Mouse (Mus musculus): ENCODE measurements around the gene Psmb7. TPM values are rescaled to one million over a fixed set of nuclear protein-coding genes. Genes with fewer than 3 reads are reported as not detected.

The Psmb7 gene
- polyA plus RNA-seq, 1 experiment from 2014 or later, result 211 TPM

DNA sequence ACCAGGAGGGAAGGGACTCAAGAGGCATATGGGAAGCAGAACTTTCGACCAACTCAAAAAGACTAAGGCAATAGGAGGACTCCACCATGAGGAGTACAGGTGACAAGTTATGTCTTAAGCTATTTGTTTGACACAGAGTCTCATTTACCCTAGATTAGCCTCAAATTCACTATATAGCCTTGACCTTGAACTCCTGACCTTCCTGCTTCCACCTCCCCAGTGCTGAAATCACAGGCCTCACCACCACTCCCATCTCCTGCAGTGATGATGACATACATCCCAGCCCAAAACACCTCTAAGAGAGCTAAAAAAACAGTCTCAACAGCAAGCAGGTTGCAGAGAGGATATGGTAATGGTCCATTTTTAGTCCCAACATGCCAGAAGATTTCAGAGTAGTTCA is 2.1 kb downstream of the Psmb7 start:
- H3K36me3 ChIP-seq, result peaks cover 44% of the 10 kb centered on the region
- 97% methylated on average over 1 of the region's 1 CpGs for WGBS
- ATAC-seq (ENCODE audit: insufficient number of reproducible peaks, low FRiP score), result no peak
- H3K27me3 ChIP-seq (replicated peaks), result no peaks in the 10 kb centered on the region
- no peak overlapping the region for H3K27ac ChIP-seq (ENCODE audit: poor library complexity, severe bottlenecking)
- H3K9me3 ChIP-seq (replicated peaks), result no peaks in the 10 kb centered on the region
- H3K4me2 ChIP-seq, result no peak overlapping the region
- H3K4me1 ChIP-seq (replicated peaks), result peaks cover 3% of the 10 kb centered on the region
- no peak overlapping the region for H3K4me3 ChIP-seq
- H3K9ac ChIP-seq, result no peak overlapping the region

DNA sequence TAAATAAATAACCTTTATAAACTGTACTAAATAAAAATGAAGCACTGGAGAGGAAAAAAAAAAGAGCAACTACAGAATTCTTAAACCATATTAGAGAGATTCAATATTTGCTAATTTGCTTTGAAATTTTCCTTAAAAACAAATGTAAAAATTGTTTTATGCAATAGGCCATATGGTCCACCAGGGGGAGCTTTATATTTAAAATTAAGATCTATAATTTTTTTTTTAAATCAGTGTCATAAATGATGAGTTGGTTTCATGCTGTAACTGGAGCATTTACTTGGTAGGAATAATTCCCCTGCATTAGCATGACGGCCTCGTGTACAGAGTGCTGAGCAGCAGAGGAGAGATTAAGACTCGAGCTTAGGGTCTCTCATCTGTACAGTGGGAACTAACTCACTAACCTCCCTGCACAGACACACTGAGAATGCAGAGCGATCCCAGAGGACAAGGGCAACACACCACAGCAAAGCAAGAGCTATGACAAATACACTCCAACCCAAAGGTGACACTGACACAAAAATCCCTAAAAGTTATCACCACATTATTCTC is 6.1 kb downstream of the Psmb7 start:
- H3K36me3 ChIP-seq, result peaks cover 77% of the 10 kb centered on the region
- H3K4me3 ChIP-seq, result no peak overlapping the region
- H3K4me2 ChIP-seq, result no peak overlapping the region
- no peak for ATAC-seq (ENCODE audit: insufficient number of reproducible peaks, low FRiP score)
- WGBS, result 77% methylated on average over 4 of the region's 4 CpGs
- H3K27me3 ChIP-seq (replicated peaks), result no peaks in the 10 kb centered on the region
- H3K9me3 ChIP-seq (replicated peaks), result no peaks in the 10 kb centered on the region
- H3K4me1 ChIP-seq (replicated peaks), result peaks cover 1% of the 10 kb centered on the region
- H3K27ac ChIP-seq (ENCODE audit: poor library complexity, severe bottlenecking), result no peak overlapping the region
- H3K9ac ChIP-seq, result no peak overlapping the region

DNA sequence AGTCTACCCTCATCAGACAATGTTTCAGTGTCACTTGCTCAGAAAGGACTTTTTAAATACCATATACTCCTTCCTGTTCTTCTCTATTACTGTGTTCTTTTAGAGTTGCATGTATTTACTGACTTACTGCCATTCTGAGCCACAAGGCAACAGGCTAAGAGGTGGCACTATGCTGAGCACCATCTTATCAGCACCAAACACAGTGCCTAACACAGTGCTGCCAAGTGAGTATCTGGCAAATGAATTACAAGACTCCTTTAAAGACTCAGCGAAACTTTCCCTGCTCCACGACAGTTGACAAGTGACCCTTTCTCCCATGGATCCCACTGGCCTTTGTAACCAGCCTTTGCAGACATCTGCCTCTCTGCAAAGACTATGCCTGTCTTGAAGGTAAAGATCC is 13.3 kb downstream of the Psmb7 start:
- H3K4me2 ChIP-seq, result no peak overlapping the region

DNA sequence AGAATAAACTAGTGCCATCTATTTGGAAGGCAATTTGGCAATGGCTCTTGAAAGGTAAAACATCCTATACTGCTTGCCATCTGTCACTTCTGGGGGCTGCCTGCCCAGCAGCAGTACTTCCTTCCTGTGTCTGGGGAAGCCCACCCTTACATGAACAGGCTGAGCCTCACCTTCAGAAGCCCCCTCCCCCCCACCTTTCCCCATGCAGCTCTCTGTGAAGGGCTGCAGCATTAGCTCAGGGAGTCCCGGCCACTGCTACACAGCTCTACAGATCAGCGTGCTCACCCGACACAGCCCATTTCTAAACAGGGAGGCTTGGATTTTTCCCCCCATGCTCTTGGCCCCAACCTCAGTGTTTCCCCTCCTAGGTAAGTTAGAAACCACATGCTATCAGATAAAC is 14.4 kb downstream of the Psmb7 start:
- Histone ChIP-seq H3K9me3 (replicated peaks) (no peaks in the 10 kb centered on the region), H3K4me3 (no peak overlapping the region), H3K4me1 (replicated peaks) (0 out of 2 replicates have a peak, but pooled peaks cover 7% of the 10 kb centered on the region), H3K9ac (no peak overlapping the region), H3K27ac (ENCODE audit: poor library complexity, severe bottlenecking) (no peak overlapping the region), H3K36me3 (peaks cover 75% of the 10 kb centered on the region), H3K4me2 (no peak overlapping the region), H3K27me3 (replicated peaks) (no peaks in the 10 kb centered on the region)
- ATAC-seq (ENCODE audit: insufficient number of reproducible peaks, low FRiP score), result no peak
- WGBS, result 94% methylated on average over 3 of the region's 3 CpGs

More for the DNA sequence above, 13.3 kb downstream of the Psmb7 start:
- no peak overlapping the region for H3K9ac ChIP-seq
- WGBS, result 83% methylated on average over 2 of the region's 2 CpGs
- no peak overlapping the region for H3K4me3 ChIP-seq
- no peak overlapping the region for H3K27ac ChIP-seq (ENCODE audit: poor library complexity, severe bottlenecking)
- H3K27me3 ChIP-seq (replicated peaks), result no peaks in the 10 kb centered on the region
- H3K9me3 ChIP-seq (replicated peaks), result no peaks in the 10 kb centered on the region
- peaks cover 85% of the 10 kb centered on the region for H3K36me3 ChIP-seq
- no peak for ATAC-seq (ENCODE audit: insufficient number of reproducible peaks, low FRiP score)
- H3K4me1 ChIP-seq (replicated peaks), result no peaks in the 10 kb centered on the region

DNA sequence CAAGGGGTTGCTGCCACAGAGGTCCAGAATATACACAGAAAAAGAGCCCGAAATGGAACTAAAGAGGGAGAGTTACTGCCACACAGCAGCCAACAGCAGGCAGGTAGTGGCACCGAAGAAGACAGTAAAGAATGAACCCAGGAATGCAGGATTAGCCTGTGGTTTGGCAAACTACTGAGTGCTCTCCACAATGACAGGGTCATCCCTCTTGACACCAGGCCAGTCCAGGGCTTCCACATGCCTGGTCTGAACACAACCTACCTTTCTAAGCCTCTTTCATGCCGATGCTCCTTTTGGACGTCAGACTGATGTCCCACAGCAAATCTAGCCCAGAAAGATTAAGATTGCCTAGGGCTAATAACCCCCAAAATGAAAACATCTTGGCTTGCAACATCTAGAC is 15.1 kb downstream of the Psmb7 start:
- H3K36me3 ChIP-seq, result peaks cover 68% of the 10 kb centered on the region
- no peak overlapping the region for H3K4me3 ChIP-seq
- 0 out of 2 replicates have a peak, but pooled peaks cover 7% of the 10 kb centered on the region for H3K4me1 ChIP-seq (replicated peaks)
- H3K27ac ChIP-seq (ENCODE audit: poor library complexity, severe bottlenecking), result no peak overlapping the region
- H3K27me3 ChIP-seq (replicated peaks), result no peaks in the 10 kb centered on the region
- H3K9me3 ChIP-seq (replicated peaks), result no peaks in the 10 kb centered on the region
- 91% methylated on average over 4 of the region's 4 CpGs for WGBS
- H3K9ac ChIP-seq, result no peak overlapping the region
- H3K4me2 ChIP-seq, result no peak overlapping the region
- ATAC-seq (ENCODE audit: insufficient number of reproducible peaks, low FRiP score), result no peak

DNA sequence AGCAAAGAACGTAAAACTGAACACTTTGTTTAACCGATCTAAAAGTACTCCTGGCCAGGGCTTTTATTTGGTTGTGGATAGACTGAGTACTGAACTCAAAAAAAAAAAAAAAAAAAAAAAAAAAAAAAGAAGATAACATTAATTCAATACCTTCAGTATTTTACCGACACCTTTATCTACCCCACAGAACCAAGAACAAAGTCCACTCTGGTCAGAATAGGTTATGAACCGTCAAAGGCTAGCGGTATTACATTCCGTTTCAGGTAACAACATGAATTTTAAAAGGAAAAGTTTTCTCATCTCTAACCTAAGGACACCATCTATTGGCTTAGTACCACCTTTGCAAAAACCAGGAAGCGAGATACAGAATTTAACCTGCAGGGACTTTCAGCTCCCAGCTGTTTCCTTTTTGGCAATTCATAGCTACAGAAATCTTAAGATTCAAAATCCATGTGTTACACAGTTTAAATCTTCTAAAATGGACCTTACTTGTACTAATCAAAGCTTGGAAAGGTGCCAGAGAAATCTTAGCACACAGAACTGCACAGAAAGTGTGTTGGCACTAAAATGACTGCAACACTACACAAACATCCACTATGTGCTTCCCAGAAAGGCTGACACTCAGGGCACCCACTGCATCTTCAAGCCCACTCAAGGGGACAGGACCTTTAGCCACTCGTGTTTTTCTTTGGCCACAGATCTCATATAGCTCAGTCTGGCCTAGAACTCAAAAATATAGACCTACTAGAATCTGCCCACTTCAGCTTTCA is 19.9 kb downstream of the Psmb7 start:
- Histone ChIP-seq H3K4me2 (no peak overlapping the region), H3K36me3 (peaks cover 43% of the 10 kb centered on the region), H3K9ac (no peak overlapping the region), H3K9me3 (replicated peaks) (no peaks in the 10 kb centered on the region), H3K27ac (ENCODE audit: poor library complexity, severe bottlenecking) (no peak overlapping the region), H3K4me1 (replicated peaks) (0 out of 2 replicates have a peak, but pooled peaks cover 7% of the 10 kb centered on the region), H3K4me3 (no peak overlapping the region), H3K27me3 (replicated peaks) (no peaks in the 10 kb centered on the region)
- 89% methylated on average over 8 of the region's 8 CpGs for WGBS
- ATAC-seq (ENCODE audit: insufficient number of reproducible peaks, low FRiP score), result no peak

DNA sequence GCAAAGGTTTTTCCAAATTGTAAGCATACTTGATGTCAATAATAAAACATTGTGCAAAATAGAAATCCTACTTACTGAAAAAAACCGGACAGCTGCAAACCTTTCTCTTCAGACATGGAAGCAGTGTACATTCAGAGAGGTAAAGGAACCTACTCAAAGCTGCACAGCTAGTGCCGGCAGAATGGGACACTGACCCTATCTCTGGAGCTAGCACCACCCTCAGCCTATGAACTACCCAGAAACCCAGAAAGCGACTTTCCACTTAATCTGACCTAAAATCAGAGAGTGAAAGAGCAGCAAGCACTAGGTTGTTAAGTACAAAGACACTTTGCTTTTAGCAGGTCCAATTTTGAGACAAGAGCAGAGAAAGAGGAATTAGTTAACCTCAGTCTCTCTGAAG is 20.5 kb downstream of the Psmb7 start:
- WGBS, result 80% methylated on average over 3 of the region's 3 CpGs
- Histone ChIP-seq H3K36me3 (peaks cover 41% of the 10 kb centered on the region), H3K9me3 (replicated peaks) (no peaks in the 10 kb centered on the region), H3K27ac (ENCODE audit: poor library complexity, severe bottlenecking) (no peak overlapping the region), H3K4me3 (no peak overlapping the region), H3K4me2 (no peak overlapping the region), H3K4me1 (replicated peaks) (0 out of 2 replicates have a peak, but pooled peaks cover 7% of the 10 kb centered on the region), H3K27me3 (replicated peaks) (no peaks in the 10 kb centered on the region), H3K9ac (no peak overlapping the region)
- ATAC-seq (ENCODE audit: insufficient number of reproducible peaks, low FRiP score), result no peak

DNA sequence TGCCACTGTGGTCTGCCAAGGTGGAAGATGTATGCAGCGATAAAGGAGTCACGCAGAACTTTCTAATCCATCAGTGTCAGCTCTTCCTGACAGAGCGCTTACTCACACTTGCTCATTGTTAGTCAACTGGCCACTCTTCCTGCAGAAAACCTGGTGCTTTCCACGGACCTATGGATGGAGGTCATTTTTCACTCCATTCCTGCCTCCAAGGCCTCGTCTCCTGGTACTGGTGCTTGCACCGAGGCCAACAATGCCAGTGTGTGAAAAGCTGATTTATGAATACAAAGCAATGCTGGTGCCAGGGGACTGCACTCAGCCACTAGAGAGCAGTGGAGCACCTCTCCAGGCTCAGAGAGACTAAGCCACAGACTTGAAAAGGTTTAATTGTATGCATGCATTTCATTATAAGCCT is 22.3 kb downstream of the Psmb7 start:
- WGBS, result 73% methylated on average over 6 of the region's 6 CpGs

DNA sequence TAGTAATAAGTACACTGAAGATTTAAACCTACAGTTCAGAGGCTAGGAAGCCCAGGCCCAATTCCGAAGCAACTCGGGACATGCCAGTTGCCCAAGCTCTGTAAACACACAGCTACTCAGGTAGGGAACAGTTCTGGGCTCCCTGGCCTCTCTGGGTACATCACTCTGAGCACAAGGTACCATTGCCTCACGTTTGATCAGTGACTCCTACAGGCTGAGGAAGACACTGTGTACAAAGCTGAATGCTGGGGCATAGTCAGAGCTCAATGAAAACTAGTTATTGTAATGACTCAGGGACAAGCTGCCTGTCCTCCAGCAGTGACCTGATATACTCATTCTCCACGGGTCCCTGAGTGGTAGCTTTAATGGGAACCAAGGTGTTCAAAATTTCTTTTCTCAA is 22.8 kb downstream of the Psmb7 start:
- 83% methylated on average over 4 of the region's 4 CpGs for WGBS
- H3K4me2 ChIP-seq, result no peak overlapping the region
- H3K4me3 ChIP-seq, result no peak overlapping the region
- 0 out of 2 replicates have a peak, but pooled peaks cover 4% of the 10 kb centered on the region for H3K9me3 ChIP-seq (replicated peaks)
- no peak overlapping the region for H3K27ac ChIP-seq (ENCODE audit: poor library complexity, severe bottlenecking)
- H3K4me1 ChIP-seq (replicated peaks), result peaks cover 20% of the 10 kb centered on the region
- no peaks in the 10 kb centered on the region for H3K27me3 ChIP-seq (replicated peaks)
- ATAC-seq (ENCODE audit: insufficient number of reproducible peaks, low FRiP score), result no peak
- no peak overlapping the region for H3K9ac ChIP-seq
- peaks cover 32% of the 10 kb centered on the region for H3K36me3 ChIP-seq

More for the DNA sequence above, 22.3 kb downstream of the Psmb7 start:
- no peak overlapping the region for H3K4me3 ChIP-seq
- H3K9me3 ChIP-seq (replicated peaks), result 0 out of 2 replicates have a peak, but pooled peaks cover 4% of the 10 kb centered on the region
- H3K9ac ChIP-seq, result no peak overlapping the region
- peaks cover 15% of the 10 kb centered on the region for H3K4me1 ChIP-seq (replicated peaks)
- no peak for ATAC-seq (ENCODE audit: insufficient number of reproducible peaks, low FRiP score)
- H3K27ac ChIP-seq (ENCODE audit: poor library complexity, severe bottlenecking), result no peak overlapping the region
- H3K27me3 ChIP-seq (replicated peaks), result no peaks in the 10 kb centered on the region
- no peak overlapping the region for H3K4me2 ChIP-seq
- peaks cover 36% of the 10 kb centered on the region for H3K36me3 ChIP-seq

DNA sequence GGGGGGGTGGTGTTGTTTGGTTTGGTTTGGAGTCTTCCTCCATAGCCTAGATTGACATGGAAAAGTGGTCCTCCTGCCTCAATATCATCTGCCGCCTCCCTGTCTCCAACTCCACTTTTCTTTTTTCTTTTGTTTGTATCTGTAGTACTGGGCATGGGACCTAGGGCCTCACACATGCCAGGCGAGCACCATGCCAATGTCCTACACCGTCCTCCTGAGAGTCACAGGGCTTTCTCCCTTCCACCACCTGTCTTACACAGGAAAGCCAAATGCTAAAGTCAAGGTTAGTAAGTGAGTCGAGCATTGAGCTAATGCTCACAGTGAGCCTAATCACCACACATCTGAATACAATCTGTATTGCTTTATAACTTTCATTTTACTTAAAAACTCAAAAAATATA is 24.1 kb downstream of the Psmb7 start:
- Histone ChIP-seq H3K4me1 (replicated peaks) (peaks cover 26% of the 10 kb centered on the region), H3K36me3 (peaks cover 28% of the 10 kb centered on the region), H3K9me3 (replicated peaks) (0 out of 2 replicates have a peak, but pooled peaks cover 4% of the 10 kb centered on the region), H3K27me3 (replicated peaks) (no peaks in the 10 kb centered on the region), H3K27ac (ENCODE audit: poor library complexity, severe bottlenecking) (no peak overlapping the region), H3K4me3 (no peak overlapping the region), H3K4me2 (no peak overlapping the region), H3K9ac (no peak overlapping the region)
- no peak for ATAC-seq (ENCODE audit: insufficient number of reproducible peaks, low FRiP score)
- 86% methylated on average over 4 of the region's 4 CpGs for WGBS

DNA sequence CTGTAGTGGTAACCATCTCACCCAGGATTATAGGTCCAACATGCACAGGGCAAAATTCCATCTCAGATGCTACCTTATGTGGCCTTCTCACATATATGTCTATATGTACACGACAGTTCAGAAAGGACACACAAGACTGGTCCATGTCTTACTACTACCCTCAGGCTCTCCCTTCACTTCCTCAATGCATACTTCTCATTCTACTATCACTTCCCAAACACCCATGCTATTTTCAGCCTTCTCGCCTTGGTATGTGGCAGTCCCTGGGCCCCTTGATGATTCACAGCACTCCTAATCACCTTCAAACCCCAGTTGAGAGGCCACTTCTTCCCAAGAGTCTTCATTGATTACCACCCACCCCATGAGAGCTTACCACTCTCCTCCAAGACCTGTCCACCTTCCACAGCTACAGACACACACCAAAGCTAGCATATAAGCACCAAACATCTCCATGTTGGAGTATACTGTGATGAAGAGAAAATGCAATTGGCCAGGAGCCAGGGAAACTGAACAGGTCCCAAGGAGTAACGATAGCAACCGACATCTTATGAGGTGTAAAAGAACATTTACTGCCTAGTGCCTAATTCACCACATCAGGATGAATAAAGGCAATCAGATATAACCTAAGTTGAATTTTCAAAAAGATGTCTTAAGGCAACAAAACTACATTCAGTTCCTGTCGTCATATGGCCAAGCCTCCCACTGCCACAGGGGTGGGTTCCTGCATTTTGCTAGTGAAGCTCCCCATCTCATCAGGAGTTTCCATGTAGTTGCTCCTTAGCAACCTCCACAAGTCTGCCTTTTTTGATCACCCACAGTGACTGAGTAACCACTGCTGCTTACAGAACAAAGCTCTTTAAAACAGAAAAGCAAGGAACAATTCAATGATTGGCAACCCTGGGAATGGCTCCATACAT is 26.7 kb downstream of the Psmb7 start:
- H3K4me2 ChIP-seq, result no peak overlapping the region
- peaks cover 34% of the 10 kb centered on the region for H3K36me3 ChIP-seq
- no peak overlapping the region for H3K4me3 ChIP-seq
- no peak for ATAC-seq (ENCODE audit: insufficient number of reproducible peaks, low FRiP score)
- WGBS, result 78% methylated on average over 5 of the region's 5 CpGs
- 0 out of 2 replicates have a peak, but pooled peaks cover 4% of the 10 kb centered on the region for H3K9me3 ChIP-seq (replicated peaks)
- no peaks in the 10 kb centered on the region for H3K27me3 ChIP-seq (replicated peaks)
- H3K4me1 ChIP-seq (replicated peaks), result peaks cover 41% of the 10 kb centered on the region
- H3K27ac ChIP-seq (ENCODE audit: poor library complexity, severe bottlenecking), result no peak overlapping the region
- H3K9ac ChIP-seq, result no peak overlapping the region

All from heart, embryonic 12.5 days (tissue).